Mouse (Mus musculus) hematopoietic stem cell, adult 5-6 weeks (primary cell): ENCODE measurements around the gene Ppm1a. TPM values are rescaled to one million over a fixed set of nuclear protein-coding genes. Genes with fewer than 3 reads are reported as not detected.

ENCODE experiments used
- ATAC-seq, 2 experiments: fragments of 125-278 bp in 1 of 2; replicated peaks in 1 of 2; 2 replicates each; pipeline ENCODE4 v1.8.0; 2016 to 2017; ENCODE audit warnings: inconsistent platforms in 2 of 2, mild to moderate bottlenecking in 2 of 2, moderate number of reproducible peaks in 2 of 2, low read depth in 1 of 2, moderate TSS enrichment in 1 of 2; ENCODE audit not compliant: low FRiP score in 2 of 2, poor library complexity in 2 of 2, severe bottlenecking in 2 of 2, insufficient read depth in 1 of 2, low TSS enrichment in 1 of 2
- total RNA-seq: library from RNA; stranded (forward); fragments of 172-1452, 232-1000 nt; gene quantifications from 2 replicates; pipeline ENCODE4 v1.2.3, GENCODE M21; 2017

The Ppm1a gene
- total RNA-seq, 1 experiment from 2014 or later, result 108 TPM

DNA sequence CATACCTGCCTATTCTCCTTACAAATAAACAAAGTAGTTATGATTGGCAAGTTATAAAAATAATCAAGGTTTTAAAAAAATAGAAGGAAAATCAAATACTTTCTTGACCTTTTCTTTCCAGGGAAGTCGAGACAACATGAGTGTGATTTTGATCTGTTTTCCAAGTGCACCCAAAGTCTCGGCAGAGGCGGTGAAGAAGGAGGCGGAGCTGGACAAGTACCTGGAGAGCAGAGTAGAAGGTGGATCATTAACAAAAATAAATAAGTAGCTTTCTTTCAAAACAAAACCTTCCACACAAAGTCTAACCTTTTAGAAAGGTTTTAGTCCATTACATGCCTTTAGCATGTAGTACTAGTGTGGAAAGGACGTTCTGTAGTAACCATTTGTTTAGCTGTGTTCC lies 29.3 kb downstream of the Ppm1a start:
- ATAC-seq, result no peak

DNA sequence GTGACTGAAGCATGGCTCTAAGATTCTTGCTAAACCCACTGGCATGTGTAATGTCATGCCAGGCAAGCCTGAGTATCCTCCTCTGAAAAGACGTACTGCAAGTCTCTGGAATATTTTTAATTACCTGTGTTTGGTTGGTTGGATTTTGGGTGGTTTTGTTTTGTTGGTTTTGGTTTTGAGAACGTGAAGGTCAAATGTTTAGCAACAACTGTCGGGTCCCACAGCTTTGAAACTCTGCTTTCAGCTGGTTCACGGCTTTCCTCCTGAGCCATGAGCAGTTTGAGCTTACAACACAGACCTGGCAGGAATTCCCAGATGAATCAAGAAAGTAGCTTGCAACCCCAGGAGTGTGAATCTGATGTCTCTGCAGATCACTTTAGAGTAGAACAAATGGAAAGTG lies 29.7 kb downstream of the Ppm1a start:
- ATAC-seq, result no peak

DNA sequence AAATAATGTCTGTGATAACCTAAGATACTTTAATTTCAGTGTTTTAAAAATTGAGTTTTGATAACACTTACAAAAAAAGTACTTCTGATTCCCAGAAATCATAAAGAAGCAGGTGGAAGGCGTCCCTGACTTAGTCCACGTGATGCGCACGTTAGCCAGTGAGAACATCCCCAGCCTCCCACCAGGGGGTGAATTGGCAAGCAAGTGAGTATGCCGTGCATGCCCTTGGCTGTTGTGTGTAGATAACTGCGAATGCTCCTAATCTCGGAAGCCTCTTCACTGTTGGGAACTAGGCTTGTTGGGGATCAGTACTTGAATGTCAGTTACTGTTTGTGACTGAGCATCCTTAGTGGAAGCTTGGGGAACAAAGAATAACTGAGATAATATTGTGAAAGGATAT lies 33.3 kb downstream of the Ppm1a start:
- ATAC-seq, result peak in 1 of 2 experiments; percentile 45; a peak in 1 of 4 replicates

DNA sequence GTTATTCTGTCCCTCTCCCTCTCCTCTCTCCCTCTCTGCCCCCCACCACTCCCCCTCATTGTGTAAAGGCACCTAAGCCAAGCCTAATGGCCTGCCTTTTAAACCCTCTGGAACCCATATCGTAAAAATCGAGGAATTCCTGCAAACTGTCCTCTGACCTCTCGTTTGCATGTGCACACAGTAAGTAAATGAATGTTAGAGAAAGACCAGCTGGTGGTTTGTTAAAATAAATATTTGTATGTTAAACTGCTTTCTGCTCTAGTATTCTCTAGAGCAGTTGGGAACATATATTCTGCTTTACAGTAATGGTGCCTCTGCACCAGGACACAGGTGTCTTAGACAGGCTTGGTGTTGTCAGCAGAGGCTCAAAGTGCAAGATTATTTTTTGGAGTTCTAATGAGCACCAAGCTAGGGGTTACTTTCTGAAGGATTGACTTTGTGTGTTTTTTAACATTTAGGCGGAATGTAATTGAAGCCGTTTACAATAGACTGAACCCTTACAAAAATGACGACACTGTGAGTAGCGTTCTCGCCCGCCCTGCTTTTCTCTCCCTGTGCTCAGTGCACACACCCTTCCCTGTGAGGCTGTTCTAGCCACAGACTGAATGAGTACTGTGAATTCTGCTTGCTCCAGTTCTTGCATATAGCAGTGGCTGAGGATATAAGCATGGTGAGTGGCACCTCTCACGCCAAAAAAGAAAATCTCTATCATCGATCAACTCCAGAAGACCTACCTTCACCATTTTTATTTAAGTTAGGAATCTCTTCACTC lies 35.3 kb downstream of the Ppm1a start:
- ATAC-seq, result no peak

DNA sequence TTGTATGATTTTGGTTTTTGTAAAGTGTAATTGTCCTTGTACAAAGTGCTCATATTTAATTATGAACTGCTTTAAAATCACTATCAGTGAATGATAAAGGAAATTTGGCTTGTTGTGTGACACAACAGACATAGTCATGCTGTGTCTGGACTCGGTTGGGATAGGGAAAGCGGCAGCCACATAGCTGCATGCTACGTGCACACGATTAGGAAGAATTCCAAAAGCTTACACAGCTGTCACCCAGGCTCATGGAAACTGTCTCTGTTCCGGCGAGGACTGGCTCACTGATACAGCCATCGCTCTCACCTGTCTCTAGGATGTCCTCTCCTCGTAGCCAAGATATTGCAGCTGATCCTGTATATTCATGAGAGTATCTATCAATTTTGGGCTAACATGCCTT lies 36.7 kb downstream of the Ppm1a start:
- no peak for ATAC-seq

DNA sequence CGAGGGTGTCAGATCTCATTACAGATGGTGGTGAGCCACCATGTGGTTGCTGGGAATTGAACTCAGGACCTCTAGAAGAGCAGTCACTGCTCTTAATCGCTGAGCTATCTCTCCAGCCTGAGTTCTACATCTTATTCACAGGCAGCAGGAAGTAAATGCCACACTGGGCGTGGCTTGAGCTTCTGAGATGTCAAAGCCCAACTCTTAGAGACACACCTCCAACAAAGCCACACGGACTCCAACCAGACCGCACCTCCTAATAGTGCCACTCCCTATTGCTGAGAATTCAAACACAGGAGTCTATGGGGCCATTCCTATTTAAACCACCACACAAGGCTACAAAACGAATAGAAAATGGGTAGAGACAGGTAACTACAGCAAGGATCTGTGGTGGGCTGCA lies 52.5 kb downstream of the Ppm1a start:
- no peak for ATAC-seq

DNA sequence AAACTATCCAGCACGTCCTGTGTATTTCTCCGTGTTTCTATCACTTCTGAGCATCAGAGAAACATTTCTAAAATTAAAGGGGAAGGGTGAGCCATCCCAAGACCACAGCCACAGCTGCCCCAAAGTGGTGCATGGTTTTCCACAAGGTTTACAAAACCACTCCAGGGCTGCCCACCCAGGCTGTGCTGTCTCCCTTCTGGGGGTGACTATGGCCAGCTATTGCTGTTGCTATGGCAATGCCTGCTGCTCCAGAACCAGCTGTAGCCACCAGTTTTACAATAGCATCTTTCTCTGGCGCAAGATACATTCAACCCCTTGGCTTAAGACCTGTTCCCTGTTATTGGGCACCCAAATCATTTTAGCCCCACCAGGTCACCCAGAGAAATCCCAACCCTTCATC lies 54.3 kb downstream of the Ppm1a start:
- ATAC-seq, result no peak

DNA sequence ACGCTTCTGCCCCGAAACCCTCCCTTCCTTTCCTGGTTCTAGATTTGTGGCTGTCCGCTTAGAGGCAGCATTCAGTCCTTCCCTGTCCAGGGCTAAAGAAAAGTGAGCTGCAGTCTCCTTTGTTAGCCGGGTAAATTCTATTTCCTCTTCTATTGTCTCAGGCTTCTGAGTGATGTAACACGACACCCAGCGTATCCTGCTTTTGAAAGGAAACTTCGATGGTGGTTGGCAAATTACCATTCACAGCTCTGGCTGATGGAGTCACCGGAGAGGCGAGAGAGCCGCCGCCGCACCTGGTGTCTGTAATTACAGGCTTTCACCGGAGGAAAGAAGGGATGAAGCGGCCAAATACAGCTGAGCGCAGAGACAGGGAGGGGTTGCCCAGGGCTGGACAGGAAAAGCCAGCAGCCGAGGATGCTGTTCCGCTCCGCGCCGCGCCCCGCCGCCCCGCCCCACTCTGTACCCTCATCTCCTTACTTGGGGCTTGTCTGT lies 63.7 kb downstream of the Ppm1a start:
- ATAC-seq, result peak; percentile 72 to 73

DNA sequence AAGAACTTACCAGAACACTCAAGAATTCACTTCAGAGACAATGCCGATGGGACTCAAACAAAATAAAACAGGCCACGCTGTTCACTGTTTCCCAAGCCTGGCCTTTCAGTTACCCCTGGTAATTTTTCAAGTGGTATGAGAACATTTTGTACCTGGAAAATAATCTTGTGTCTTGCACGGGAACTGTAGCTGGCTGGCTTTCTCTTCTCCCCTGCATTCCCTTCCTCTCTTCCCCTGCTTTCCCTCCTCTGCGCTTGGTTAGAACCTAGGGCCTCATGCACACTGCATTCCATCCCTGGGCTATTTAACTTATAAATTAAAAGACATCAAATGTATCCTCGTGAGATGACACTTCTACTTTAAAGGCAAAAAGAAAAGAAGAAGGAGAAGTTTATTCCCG lies 64.3 kb downstream of the Ppm1a start:
- ATAC-seq, result no peak

DNA sequence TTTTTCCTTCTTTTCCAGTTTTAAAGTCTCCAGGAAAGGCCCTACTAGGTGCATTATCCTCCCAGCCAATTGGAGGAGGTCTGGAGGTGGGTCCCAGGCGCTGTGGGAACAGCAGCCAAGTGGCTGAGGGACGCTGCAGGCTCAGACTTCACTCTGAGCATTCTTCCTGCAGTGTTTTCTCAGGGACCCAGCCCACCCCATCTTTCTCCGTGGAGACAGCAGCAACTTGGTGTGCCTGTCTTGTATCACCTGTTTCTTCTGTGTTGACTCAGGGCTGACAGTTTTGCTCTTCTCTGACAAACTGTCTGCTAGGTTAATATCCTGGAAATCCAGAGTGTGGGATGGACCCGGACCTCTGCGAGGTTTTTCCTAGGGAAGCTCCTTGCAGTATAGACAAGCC lies 68.4 kb downstream of the Ppm1a start:
- ATAC-seq, result no peak

DNA sequence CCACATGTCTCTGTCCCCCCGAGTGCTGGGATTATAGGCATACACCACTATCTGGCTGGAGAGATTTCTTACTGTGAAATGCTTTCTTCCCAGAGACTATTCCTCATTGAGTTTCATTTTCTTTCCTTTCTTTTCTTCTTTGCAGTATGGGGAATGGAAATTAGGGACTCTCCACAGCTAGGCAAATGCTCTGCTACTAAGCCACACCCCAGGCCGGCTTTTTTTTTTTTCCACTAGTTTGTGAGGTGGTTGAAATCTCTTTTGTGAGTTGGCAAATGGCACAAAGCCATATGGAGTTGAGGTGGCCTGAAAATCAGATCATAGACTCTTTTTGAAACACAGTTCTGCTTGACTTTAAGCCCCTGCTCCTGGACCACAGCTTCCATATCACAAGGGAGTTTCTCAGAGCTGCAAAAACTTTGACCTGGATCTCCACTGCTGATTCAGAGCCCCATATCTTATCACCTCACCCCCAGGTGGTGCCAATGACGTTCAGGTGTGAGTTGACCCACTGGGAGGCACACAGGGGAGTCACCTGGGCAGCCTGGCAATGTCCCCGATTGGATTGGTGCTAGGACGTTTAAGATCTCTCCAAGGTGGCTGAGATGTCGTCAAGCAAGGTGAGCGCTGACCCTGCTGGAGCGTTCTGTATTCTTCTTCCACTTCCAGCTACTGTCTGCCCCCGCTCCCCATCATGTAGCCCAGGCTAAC lies 71.7 kb downstream of the Ppm1a start:
- ATAC-seq, result no peak

DNA sequence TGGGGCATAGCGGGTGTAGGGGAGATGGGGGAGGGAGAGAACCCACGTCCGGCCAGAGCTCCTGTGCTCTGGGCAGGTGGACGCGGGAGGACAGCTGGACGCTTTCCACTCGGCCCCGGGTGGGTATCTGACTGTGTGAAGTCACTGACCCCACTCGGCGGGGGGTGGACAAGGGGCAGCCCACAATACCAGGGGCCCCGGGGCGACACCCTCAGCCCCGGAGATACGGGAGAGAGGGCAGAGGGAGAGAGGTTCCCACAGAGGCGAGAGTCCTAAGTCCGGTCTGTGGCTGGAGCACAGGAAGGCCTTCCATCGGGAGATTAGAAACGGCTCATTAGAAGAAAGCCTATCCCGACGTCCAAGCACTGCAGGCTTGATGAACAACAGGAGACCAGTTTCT lies 72.5 kb downstream of the Ppm1a start:
- ATAC-seq, result no peak

DNA sequence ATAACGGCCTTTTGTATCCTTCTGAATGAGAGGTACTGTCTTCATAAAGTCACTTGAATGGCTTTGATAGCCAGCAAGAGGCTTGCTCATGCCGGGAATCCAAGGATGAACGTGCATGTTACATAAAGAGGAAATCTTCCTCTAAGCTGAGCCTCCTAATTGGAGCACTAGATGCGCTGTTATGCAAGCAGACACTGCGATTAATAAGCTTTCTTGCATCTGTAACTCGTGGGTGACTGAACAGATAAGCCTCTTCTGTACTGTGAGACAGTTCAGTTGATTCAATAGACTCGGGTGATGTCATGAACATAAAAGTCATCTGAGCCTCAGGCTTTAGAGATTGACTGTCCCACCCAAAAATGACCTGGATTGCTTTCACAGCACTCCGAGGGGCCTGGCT lies 73.1 kb downstream of the Ppm1a start:
- no peak for ATAC-seq

DNA sequence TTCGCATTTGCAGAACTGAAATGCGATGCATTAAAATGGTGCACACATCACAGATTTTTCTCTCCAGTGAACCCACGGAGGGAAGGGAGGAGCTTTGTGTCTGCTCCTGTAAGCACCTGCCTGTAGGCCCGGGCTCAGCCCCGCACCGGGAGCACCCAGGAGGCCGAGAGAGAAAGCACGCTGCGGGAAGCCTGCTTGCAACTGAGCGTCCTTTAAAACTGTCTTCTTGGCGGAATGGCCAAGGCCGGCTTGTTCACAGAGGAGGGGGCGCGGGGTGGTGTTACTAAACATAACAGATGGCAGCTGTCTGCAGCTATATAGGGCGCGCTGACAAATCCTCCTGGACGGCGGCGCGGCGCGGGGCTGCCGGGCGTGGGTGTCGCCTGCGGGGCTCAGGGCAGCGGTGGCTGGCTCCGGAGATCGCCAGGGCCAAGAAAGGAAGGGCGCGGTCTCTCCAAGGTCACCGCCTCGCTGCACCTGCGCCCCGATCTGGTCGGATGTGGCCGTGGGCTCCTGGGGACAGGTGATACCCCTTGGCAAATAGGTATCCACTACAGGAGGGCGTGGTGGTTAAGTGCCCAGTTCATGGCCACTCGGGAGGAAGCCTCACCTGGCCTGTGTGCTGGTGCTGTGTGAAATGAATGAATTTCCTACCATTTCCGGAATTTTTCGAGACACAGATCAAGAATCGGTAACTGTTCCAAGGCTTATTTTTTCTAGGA lies 74.6 kb downstream of the Ppm1a start:
- peak in 1 of 2 experiments; percentile 13; a peak in 1 of 4 replicates for ATAC-seq

DNA sequence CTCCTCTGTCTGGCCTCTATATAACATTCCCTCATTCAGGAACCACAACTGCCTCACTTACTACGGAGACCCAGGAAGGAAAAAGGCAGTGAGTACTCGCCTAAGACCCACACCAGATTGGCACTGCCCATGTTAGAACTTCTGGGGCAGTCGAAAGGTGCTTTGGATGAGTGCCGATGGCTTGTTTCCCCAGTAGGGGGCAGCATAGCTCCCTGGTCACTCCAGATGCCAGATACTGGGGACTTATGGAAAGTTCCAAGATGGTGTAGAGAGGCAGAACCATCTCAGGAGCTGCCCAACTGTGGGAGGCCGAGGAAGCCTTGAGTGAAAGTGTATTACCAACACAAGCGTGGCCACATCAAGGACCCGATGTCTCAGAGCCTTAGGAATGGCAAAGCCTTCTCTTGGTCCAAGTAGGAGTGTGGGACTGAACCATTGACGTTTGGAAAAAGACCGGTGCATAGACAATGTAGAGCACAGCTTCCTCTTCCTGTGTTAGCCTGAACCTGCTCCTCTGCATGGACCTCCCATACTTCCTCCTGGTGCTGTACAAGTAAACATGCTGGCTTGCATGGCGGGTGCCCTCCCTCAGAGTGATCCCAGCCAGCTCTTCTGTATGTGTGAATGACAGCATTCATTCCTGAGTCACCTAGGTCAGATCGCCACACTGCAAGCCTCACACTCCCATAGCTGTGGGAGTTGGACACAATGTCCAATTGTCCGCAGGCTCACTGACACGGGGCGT lies 77.7 kb downstream of the Ppm1a start:
- ATAC-seq, result no peak

DNA sequence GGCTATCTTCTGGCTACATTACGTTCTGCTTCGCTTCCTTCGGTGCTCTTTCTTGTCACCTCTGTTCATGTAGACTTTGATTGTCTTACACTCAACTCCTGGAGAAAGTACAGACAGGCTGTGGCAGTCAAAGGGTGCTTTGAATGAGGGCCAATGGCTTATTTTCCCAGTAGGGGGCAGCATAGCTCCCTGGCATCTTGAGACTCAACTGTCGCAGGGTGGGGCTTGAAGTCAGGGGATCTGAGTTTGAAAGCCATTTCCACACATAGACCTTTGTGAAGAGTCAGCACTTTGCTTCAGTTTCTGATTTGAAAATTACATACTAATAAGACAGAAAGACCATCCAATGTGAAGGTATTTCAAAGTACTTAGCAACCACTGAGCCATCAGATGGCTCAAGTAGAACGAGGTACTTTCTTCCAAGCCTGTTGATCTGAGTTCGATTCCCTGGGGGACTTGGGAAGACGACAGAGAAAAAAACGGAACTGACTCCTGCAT lies 78.3 kb downstream of the Ppm1a start:
- ATAC-seq, result no peak

DNA sequence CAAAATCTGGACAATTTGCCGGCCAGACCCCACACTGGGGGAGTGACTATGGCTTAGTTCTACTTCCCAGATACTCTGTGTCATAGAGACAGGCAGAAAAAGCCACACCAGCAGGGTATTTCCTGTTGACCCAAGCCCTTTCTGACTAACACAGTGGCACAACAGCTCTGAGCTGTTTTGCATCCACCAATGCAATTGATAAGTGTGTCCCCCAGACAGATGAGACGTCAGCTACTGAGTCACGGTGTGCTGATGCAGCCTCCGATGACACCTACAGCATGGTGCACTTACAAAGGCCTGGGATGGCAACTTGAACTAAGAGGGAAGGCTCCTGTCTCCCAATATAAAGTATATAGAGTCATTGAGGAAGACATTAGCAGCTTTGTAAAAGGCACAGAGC lies 80.0 kb downstream of the Ppm1a start:
- no peak for ATAC-seq
